Mouse (Mus musculus) retina, postnatal 1 day (tissue): ENCODE measurements around the gene Snrpb2.

Experiments
- DNase-seq: peaks from one replicate; pipeline ENCODE4 v3.0.0-alpha.2; 2012

Gene Snrpb2

DNA sequence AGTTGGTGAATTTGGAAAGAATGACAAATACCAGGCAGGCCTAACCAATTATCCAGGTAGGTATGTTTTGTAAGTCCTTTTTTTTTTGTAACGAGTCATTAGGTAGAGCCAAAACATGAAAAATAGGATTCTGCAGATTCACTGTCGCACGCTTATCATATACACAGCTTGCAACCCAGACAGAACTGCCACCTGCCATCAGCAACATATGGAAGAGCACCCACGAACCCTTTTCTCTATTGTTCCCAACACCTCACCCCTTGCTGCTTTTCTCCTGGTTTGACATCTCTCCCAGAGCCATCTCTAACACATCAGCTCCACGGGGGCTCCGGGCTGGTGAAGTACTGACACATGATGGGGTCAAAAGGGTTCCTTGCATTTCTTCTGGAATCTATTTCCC lies 31.9 kb downstream of the Snrpb2 start:
- no peak for DNase-seq

- no peak for DNase-seq
These were observed 34.3 kb downstream of the Snrpb2 start for GRCm38 (mm10) chr2:143097170-143097569.

- DNase-seq: peak; percentile 67
These were observed 51.0 kb downstream of the Snrpb2 start for GRCm38 (mm10) chr2:143113859-143114258.

GRCm38 (mm10) chr2:143114716-143115115 lies 51.9 kb downstream of the Snrpb2 start:
- DNase-seq: no peak

DNA sequence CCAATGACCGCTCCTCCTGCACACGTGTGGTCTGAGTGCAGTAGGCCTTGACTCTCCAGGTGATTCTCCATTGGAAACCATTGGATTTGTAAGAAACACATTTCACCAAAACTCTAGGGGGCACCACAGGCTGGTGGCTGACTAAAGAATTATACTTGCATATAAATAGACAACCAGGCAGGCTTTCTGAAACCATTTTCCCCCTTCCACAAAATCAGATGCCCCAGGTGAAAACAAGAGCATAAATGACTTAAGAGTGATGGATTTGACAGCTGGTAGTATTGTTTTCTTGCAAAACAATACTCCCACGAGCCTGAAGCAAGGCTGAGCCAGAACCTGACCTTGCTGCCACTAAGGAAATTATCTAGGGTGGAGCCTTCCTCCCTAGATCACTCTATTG lies 54.6 kb downstream of the Snrpb2 start:
- DNase-seq: peak; percentile 31

- DNase-seq: no peak
These were observed 55.4 kb downstream of the Snrpb2 start for GRCm38 (mm10) chr2:143118221-143118620.
